Mouse (Mus musculus) cerebellum, adult 9-11 months (tissue): Measurements from ENCODE around the gene Arhgap27.

Experiments used
- DNase-seq: peaks from one replicate; pipeline ENCODE4 v3.0.0; 2022

The Arhgap27 gene

DNA sequence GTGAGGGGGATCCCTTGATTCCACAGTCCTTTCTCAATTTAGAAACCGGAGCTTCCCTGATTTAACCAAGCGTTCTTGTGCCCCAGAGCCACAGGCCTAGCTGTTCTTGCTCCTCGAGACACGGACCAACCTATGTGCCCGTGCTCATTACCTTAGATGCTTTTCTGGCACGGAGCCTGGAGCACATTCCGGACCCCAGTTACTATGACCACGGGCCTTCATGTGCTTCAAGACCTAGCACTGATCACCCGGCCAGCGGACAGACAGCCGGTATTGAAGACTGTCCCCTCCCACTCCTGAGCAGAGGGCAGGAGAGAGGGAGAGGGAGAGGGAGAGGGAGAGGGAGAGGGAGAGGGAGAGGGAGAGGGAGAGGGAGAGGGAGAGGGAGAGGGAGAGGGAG, 8.2 kb downstream of the Arhgap27 start:
- no peak for DNase-seq

DNA sequence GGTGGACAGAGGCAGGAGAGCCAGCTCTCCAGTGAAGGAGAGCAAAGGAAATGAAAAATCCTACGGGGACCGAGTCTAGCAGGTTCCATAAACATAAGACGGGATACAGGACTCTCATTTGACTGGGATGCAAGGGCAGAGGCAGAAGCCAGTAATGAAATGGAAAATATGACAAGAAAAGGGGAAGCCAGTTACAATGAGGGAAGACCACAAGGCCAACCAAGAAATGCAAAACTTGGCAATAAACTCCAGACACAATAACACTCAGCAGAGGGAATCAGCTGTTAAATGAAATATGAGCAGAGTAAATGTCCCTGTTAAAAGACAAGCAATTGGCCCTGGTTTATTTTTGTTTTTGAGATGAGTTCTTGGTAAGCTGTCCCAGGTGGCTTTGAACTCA, 9.5 kb downstream of the Arhgap27 start:
- DNase-seq: no peak

DNA sequence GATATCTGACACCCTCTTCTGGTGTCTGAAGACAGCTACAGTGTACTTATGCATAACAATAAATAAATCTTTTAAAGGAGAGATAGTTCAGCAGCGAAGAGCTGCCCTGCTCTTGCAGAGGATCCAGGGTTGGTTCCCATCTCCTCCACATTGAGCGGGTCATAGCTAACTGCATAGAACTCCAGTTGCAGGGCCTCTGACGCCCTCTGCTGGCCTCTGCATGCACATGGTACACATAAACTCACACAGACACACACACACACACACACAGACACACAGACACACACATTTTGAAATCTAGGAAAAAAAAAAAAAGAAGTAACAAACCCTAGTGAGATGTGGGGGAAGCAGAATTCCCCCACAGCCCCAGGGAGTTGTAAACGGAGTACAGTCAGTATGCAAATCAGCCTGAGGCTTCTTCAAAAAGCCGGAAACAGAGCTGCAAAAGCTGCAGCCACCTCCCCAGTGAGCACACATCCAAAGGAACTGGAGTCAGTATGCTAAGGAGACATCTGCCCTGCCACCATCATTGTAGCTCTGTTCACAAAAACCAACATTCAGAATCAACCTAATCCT, 11.2 kb downstream of the Arhgap27 start:
- DNase-seq: no peak

DNA sequence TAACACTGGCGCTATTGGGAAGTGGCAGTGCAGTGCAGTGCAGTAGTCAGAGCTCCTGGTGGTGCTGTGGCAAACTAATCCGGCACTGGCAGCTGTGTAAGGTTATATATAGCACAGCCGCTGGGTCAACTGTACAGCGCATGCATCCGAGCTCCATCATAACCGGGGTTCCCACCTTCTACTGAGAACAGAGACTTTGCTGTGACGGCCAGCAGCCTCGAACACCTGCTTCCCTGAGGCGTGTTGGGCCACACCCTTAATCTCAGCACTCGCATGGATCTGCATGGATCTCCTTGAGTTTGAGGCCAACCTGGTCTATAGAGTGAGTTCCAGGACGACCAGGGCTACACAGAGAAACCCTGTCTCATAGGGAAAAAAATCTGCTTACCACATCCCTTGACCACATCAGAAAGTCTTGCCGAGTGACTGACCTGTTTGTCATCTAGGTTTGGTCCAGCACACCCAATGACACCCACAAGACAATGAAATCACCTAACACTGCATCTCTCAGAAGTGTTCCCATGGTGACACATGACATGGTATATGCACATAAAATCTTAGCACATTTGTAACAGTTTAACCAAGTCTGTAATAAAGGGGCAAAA, 12.7 kb downstream of the Arhgap27 start:
- no peak for DNase-seq

DNA sequence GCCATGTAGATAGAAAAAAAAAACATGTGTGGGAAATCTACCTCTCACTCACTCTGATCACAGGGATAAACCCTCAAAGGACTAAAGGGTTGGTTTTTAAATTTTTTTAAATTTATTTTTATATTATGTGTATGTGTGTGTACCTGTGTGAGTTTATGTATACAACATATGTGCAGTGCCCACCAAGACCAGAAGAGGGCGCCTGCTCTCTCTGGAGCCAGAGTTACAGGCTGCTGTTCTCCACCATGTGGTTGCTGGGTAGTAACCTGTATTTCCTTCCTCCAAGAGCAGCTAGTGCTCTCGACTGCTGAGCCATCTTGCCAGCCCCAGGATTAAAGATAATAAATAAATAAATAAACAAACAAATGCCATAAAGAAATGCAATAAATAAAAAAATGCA, 13.8 kb downstream of the Arhgap27 start:
- DNase-seq: no peak

DNA sequence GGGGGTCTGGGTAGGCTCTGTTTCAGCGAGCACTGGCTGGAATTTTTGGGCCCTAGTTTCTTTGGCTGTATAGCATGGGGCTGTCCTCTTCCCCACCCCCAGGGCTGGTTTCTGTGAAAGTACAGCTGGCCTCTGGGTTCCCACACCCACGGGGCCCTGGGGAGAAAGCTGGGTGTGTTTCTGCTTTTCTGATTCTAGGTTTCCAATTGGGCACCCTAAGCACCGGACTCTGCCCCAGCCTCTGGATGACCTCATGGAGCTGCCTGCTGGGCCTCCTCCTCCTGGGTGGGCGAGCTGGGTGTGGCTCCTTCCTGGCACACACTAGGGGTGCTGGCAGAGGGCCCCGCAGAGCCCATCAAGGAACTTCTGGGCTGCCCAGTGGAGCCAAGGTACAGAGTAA, 16.8 kb downstream of the Arhgap27 start:
- no peak for DNase-seq

DNA sequence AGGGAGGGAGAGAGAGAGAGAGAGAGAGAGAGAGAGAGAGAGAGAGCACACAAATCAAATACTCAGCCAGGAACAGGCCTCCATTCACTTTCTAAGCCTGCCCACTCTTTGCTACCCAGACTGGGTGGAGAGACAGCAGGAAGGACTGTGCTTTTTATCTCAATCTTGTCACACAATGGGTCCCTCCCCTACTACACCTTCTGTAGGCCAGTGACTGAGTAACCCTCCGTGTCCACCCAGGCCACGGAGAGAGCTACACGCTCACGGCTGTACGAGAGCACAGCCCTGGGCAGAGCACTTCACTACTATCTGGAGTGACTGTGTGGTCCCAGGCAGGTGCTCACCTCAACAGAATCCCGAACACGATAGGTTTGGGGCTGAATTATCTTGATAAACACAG, 17.3 kb downstream of the Arhgap27 start:
- DNase-seq: no peak

DNA sequence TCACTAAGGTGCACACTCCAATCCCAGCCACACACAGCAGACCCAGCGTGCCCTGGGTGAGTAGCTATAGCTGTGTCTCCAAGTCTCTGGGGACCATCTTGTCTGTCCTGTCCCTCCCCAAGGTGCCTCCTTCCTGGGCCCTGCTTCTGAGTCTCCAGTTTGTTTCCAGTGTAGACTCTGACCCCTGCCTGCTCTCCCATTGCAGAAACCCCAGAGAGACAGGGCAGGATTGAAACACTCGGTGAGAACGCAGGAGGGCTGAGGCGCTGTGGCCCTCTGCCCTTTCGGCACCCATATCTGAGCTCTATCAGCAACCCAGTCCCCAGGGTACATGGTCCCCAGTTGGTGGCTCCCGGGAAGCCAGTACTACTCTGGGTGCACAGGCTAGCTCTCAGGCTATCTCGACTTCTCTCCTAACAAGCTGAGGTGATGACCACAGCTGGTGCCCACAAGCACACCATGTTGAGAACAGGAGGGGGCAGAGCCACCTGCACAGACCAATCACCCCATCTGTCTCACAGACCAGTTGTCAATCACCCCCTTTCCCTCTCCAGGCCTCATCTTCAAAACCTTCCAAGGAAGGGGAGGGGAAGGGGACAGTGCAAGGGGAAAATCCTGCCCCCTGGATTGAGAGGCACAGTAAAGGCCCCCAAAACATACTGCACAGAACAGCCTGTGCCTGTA, 17.9 kb downstream of the Arhgap27 start:
- no peak for DNase-seq

DNA sequence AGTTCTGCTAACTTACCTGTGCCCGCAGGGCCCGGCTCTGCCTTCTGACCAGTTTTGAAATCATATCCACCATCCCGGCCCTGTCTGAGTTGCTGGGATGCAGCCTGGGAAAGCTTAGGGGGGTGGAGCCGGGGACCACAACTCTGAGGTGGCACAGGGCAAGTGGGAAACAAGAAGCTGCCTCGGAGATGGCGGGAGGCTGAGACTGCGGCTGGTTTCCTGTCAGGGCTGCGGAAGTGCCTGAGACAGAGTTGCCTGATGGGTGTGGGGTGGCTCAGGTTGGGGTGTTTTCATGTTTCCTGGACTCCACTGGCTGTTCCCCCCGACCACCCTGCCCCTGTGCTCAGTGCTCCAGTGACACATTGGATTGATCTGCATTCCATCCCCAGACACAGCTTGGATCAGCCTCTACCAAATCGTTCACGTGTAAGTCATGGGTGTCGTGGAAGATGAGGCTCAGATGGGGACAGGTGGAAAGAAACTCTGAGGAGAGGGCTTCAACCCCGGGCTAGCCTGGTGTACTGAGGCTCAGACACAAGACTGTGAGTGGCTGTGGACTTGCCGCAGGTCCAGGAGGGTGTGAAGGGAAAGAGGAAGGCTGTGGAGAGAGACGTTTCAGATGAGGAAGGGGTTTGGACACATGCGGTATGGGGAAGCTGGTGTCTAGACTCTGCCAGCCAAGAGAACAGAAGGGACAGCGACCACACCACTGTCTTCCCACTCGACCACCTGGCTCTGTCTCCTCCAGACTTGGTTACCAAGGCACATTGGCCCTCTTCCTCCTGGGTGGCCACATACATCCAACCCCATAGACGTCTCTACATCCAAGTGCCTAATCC, 18.8 kb downstream of the Arhgap27 start:
- DNase-seq: no peak

DNA sequence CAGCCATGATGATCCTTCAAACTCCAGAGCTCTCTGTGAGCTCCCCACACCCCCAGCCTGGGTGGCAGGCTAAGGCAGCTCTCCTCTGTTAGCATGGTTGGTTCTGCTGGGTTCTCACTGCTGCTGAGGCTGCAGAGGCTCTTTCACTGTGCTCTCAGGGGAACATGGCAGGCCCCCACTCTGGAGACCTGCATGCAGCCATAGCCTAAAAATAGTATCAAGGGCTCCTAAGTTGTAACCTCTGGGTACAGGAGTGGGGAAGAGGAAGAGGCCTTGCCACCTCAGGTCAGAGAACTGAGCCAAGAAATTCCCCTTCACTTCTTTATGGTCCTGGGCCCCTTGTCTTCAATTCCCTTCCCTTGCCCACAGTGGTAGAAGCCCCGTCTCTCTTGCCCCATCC, 19.6 kb downstream of the Arhgap27 start:
- DNase-seq: no peak

DNA sequence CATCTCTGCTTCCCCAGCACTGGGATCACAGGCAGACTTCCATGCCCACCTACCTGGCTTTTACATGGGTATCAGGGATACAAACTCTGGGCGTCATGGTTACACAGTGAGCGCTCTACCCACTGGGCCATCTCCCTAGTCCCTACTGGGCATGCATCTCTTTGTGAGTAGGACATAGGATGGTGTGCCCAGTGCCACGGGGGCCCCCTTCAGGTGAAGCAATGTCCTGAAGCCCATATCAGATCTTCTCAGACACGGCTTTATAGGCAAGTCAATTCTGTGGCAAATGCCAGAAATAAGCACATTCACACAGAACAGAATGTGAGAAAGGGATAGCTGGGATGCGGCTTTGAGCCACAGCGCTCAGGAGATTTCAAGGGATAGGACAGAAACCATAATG, 20.4 kb downstream of the Arhgap27 start:
- DNase-seq: no peak

DNA sequence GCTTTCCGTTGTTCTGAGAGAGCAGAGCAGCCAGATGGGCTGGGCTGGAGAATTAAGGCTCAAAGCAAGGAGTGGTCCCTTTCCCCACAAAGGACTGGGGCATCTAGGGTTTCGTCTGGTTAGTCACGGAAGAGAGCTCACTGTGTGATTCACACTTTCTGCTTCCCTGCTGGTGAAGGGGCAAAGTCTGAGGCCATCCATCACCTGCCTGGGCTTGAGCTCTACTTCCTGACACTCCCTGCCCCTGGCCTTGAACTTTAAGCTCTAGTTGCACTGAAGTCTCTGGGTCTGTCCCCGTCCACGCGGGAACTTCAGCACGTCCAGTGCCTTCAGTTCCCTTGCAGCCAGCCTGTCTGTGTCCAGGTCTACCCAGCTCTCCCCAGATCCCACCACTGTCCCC, 22.8 kb downstream of the Arhgap27 start:
- DNase-seq: no peak

DNA sequence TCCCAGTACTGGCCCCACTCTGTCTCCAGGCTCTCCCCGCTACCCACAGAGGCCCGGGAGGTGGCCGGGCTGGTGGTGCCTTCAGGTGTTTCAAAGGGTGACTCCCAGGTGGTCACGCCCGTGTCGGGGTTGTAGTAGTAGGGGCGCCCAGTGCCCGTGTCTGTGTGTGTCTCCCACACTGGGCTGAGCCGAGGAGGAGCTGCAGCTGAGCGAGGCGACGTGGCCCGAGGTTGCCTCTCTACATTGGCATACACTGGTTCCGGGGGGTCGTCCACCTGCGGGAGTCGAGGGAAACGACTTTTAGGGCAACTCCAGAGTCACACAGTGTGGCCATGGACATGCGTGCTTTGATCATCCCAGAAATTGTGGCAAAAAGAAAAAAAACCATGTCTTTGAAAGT, 23.4 kb downstream of the Arhgap27 start:
- no peak for DNase-seq

DNA sequence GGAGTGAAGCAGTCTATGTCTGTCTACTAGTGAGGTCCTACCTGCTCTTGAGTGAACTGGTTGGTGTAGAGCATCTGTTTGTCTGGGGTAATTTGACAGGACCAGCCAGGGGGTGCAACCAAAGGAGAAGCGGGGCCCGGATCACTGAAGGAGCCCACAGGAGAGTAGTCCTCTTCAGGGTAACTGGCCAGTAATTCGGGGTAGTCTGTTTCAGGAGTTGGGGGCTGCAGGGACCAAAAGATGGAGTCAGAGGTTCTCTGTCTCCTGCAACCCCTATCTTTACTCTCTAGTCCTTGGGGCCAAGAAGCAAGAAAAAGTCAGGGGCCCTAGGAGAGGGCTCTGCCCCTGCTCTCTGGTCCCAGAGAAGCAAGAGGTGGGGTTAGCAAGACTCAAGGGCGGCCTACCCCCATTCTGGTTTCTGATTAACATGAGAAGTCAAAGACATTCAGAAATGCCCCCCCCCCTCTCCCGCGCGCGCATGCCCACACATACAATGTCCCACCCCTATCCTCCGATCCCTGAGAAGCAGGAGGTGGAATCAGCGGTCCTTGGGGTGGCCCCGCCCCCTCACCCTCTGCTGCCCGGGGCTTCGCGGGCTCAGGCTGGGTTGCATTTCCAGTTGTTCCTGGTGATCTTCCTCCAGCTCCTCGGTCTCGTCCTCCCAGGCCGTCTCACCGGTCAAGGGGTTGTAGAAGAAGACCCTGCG, 23.9 kb downstream of the Arhgap27 start:
- DNase-seq: no peak

DNA sequence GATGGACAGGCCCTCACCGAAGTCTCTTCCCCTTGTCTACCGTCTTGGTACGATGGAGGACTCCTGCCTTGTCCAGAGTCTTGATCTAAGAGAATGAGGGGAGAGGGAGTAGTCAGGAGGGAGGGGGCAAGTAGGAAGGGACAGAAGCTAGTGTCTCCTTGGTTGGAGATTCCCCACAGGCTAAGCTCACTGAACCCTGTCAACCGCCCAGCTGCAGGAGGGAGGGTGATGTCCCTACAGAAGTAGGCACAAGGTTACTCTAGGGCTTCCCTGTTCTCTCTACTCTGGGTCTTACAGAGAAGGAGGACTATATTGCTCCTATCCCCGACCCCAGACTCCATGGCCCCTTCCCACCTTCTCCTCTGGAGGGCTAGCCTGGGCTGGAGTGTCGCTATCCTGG, 24.8 kb downstream of the Arhgap27 start:
- DNase-seq: no peak

DNA sequence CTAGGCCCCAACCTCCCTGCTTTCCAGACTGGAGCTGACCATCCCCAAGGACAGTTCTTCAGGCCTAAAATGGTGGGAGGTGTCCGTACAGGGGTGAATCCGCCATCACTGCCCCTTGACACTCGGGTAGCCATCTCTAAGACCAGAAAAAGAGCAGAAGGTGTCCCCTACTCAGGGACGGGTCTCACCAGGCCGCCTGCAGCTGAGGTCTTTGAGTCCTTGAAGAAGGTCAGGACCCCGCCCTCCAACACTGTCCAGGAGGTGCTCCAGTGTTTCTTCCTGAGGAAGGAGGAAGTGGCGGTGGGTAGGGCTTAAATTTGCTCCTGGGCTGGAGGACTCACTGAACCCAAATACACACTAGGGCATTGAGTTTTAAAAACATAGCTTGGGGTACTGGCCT, 25.4 kb downstream of the Arhgap27 start:
- no peak for DNase-seq

DNA sequence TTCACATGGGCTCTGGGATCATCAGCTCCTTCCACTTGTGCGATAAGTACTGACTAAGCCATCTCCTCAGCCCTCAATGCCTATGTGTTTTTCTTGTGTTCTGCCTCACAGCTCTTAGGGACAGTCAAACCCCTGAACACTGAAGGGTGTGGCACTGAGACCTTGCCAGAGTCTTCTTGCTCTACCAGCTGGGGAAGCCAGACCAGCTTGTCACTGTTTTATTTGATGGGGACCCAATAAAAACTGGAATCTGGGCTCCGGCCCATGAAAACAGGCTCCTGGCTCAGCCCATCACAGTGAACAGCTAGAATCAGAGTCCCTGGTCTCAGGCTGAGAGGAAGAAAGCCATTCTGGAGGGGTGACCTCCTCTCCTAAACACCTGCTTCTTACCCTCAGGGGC, 26.3 kb downstream of the Arhgap27 start:
- no peak for DNase-seq

DNA sequence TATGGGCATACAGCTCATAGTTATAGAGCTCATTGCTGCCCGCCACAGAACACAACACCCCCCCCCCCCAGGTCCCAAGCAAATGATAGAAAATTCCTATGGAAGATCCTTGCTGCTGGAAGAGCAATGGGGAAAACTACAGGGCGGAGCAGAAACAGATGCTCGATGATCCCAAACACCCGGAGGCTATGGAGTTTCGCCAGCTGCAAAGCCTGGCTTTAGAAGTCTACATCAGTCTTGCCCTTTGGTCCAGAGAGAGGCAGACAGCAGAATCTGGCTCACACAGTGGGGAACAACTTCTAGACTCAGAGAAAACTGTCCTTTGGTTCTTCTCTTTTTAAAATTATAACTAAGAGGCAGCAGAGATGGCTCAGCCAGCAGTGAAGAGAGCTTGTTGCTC, 27.9 kb downstream of the Arhgap27 start:
- DNase-seq: no peak

DNA sequence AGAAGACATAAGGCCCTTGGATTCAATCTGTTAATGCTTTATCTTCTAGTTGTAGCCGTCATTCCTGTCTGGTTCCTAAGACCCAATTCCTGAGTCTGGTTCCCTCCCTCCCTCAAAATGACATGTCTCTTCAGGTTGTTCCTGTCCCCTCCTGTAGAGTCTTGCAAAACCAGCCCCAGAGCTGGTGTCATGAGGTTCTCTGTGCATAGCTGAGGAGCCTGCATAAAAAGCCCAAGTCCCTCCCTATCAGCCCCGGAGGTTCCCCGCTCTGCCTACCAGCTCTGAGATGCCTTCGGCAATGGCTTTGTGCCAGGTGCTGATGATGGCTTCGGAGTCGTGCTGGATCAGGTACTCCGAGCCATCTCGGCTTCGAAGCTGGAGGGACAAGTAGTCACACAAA, 28.6 kb downstream of the Arhgap27 start:
- peak; percentile 44 for DNase-seq

DNA sequence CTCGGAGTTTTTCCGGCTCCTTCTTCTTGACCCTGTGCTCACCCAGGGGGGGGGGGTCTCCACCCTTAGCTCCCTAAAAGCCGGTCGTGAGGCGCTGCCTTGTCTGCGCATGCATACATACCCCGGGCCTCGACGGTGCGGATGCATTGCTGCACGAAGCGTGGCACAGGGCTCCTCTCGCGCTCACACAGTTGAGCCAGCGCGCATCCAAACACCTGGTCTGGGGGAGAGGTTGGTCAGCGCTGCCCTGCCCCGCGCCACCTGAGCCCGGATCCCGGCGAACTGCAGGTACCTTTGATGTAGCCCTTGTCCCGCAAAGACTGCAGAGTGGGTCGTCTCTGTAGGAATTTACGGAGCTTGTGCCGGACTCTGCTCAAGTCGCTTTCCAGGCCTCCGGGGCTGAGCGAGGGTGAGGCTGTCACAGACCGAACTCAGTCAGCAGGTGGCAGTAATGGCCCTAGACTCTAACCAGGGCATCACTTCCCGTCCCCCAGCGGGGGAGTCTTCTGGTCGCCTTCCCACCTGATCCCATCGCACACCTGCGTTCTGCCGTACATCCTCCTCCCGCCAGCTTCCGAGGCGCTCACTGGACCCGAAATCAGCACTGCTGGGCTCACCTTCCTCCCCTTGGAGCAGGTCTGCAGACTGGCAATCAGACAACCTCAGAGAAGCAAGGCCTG, 29.6 kb downstream of the Arhgap27 start:
- DNase-seq: peak; percentile 85

DNA sequence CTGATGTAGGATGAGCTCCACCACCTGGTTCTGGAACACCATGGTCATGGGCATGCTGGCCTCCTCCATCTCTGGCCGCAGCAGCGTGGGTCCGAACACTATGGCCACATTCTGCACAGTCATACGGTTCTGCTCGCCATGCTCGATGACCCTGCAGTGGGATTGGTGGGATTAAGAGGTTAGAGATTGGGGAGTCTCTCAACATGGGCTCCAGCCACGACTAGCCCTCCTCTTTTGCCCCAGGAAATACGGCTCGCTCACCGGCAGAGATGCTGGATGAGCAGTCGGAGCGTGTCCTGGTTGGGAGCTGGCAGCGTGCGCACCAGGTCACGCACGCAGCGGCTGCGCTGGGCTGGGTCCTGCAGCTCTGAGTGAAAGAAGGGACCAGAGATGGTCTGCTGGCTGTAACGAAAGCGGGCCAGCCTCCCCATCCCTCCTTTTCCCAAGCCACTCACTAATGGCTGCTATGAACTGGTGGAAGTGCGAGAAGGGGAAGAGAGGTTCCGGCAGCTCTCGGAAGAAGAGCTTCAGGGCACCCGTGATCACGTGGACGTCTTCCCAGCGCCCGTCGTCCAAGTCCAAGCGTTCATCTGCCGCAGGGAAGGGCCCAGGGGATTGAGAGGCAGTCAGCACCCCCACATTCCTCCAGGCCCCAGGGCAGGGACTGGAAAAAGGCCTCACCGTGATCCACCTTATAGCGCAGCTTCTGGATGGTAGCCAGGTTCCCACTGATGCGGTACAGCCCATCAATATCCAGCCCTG, 30.4 kb downstream of the Arhgap27 start:
- DNase-seq: peak; percentile 73
